Mouse (Mus musculus) forebrain, embryonic 14.5 days (tissue): Measurements from ENCODE around the gene Rad51b. TPM values are rescaled to one million over a fixed set of nuclear protein-coding genes. Genes with fewer than 3 reads are reported as not detected.

Source experiments
- polyA plus RNA-seq: library from polyadenylated mRNA; unstranded; fragments of >200 nt; fragmentation: Nextera tagmentation; extraction: Ambion mirVana; gene quantifications from 2 replicates; pipeline ENCODE4 v1.2.1, GENCODE M21; 2014

Rad51b gene
- polyA plus RNA-seq, 1 experiment from 2014 or later = 3.5 TPM

Other genes starting within 250 kb of the Rad51b start
- gene Pigh, start 207.6 kb upstream of the Rad51b start, polyA plus RNA-seq = 18.1 and 19.1 TPM in 2 replicates
- 19.9 and 20.7 TPM in 2 replicates for gene Arg2, start 166.5 kb upstream of the Rad51b start, polyA plus RNA-seq
- 133 and 149 TPM in 2 replicates for gene Vti1b, start 124.6 kb upstream of the Rad51b start, polyA plus RNA-seq
- gene Rdh11, start 105.0 kb upstream of the Rad51b start, polyA plus RNA-seq = 35.9 and 41.2 TPM in 2 replicates
- 0.89 and 1.0 TPM in 2 replicates for gene Rdh12, start 88.4 kb upstream of the Rad51b start, polyA plus RNA-seq
- gene Zfyve26, start 978 bp upstream of the Rad51b start, polyA plus RNA-seq = 8.5 and 8.9 TPM in 2 replicates